Mouse (Mus musculus): Measurements from ENCODE around the gene D17Wsu92e.

DNA sequence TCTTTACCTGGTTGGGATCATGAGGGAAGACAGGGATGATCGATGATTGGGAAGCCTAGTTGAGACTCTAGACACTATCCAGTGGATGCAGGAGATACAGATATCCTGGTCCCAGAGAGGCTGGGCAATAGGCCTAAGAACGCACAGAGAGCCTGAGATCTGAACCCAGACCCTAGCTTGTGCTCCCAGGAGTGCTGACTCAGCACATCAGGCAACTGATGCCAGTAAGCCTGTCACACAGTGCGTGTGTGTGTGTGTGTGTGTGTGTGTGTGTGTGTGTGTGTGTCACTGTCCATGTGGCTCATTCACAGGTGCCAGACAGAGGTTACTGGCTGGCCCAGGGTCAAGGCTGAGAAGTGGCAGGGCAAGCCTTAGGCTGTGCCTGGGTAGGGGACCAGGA is 87.8 kb downstream of the D17Wsu92e start:
- TF ChIP-seq CTCF (IDR thresholded peaks at IDR 0.05; ENCODE audit: low read depth) (no peak), EP300 (IDR thresholded peaks at IDR 0.05; ENCODE audit: low read depth) (no peak)

All from liver, embryonic 14.5 days (tissue).